Mouse (Mus musculus) C2C12 (cell line): ENCODE measurements around the gene Dyx1c1.

Experiments used
- CEBPB ChIP-seq: IDR thresholded peaks from one replicate; pipeline ENCODE4 v1.6.1; 2011; ENCODE audit warnings: low read depth, mild to moderate bottlenecking, control low read depth, moderate library complexity
- CTCF ChIP-seq: IDR thresholded peaks from one replicate; pipeline ENCODE4 v1.5.1; 2011; ENCODE audit not compliant: control insufficient read depth, insufficient read depth, insufficient read length
- FOSL1 ChIP-seq: IDR thresholded peaks from one replicate; pipeline ENCODE4 v1.8.0; 2011; ENCODE audit warnings: mild to moderate bottlenecking, low read length; ENCODE audit not compliant: poor library complexity, insufficient read depth, severe bottlenecking
- MAX ChIP-seq: IDR thresholded peaks from one replicate; pipeline ENCODE4 v1.6.1; 2011; ENCODE audit warnings: mild to moderate bottlenecking, control low read depth
- MYOD1 ChIP-seq: IDR thresholded peaks from one replicate; pipeline ENCODE4 v1.6.1; 2011; ENCODE audit warnings: low read depth; ENCODE audit not compliant: control insufficient read depth, insufficient read length
- MYOG ChIP-seq: IDR thresholded peaks from one replicate; pipeline ENCODE4 v1.6.1; 2011; ENCODE audit not compliant: control insufficient read depth, insufficient read length; ENCODE audit errors: extremely low read depth
- USF1 ChIP-seq: IDR thresholded peaks from one replicate; pipeline ENCODE4 v1.6.1; 2011; ENCODE audit warnings: low read depth, mild to moderate bottlenecking, control low read depth, moderate library complexity

GRCm38 (mm10) chr9:72985250-72986220, 26.9 kb downstream of the Dyx1c1 start, which contains the start of the genes Ccpg1os and Ccpg1:
- TF ChIP-seq MAX (no peak), CTCF (no peak), MYOG (no peak), USF1 (no peak), CEBPB (no peak), FOSL1 (no peak), MYOD1 (peak; percentile 41)
